Mouse (Mus musculus) heart, postnatal 10 days (tissue): Measurements from ENCODE around the gene Klhl34. TPM values are rescaled to one million over a fixed set of nuclear protein-coding genes. Genes with fewer than 3 reads are reported as not detected.
A peak's percentile ranks its signal among the peaks of the same experiment; 100 is the strongest.

Experiments
- DNase-seq, 2 experiments: peaks; one replicate each; pipeline ENCODE4 v3.0.0; 2021
- intact Hi-C: fragments of 180-260 bp; cut with DNase I; formaldehyde crosslinking; loops from one replicate; pipeline ENCODE4 v1.15.1; 2025
- total RNA-seq, 2 experiments: library from RNA; stranded (reverse); gene quantifications; 2 replicates each; pipeline ENCODE4 v1.2.3; 2021

Gene Klhl34
- 1 to 10 TPM; 1.8 to 2.5 TPM for total RNA-seq

DNA sequence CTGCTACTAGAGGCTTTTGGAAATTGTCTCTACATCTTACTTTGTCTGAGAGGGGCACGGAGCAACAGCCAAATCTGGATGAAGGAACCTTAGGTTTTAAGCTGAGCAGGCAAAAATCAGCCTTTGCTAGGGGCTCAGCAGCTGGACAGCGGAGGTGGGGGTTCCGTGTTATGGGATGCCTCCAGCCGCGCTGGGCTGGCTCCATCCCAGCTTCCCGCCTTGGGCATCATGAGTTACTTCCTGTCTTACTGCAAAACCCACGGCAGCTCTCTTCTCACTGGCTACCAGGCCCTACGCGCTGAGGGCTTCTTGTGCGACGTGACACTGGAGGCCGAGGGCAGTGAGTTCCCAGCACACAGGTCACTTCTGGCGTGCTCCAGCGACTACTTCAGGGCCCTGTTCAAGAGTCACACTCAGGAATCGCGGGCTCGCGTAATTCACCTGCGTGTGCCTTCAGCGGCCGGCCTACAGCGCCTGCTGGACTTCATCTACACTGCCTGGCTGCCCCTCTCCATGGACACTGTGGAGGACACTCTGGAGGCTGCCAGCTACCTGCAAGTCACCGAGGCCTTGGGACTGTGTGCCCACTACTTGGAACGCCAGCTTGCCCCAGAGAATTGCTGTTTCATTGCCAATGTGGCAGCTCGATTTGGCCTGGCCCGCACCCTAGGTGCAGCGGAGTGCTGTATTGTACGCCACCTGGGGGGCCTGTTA lies at the start of gene Klhl34:
Gene Klhl34, plus strand, starts transcription at position 229 of the 714 bp plus-strand sequence.
- intact Hi-C loops: no loop called here
- peak; percentile 8 to 23 for DNase-seq

DNA sequence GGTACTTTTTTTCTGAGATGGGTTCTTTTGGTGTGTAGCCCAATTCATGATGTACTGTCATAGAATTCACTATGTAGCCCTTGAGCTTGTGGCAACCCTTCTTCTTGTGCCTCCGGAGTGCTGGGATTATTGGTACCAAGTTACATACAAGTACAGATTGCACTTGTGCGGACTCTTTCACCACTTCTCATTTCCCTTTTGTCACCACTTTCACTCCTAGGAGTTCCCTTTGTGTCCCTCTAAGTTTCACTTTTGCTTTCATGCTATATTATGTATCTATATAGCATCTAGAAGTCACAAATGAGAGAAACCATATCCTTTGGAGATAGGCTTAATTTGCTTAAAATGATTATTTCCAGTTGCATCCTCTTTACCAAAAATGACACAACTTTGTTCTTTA lies 16.6 kb upstream of the Klhl34 start:
- intact Hi-C loops: no loop called here
- no peak for DNase-seq

DNA sequence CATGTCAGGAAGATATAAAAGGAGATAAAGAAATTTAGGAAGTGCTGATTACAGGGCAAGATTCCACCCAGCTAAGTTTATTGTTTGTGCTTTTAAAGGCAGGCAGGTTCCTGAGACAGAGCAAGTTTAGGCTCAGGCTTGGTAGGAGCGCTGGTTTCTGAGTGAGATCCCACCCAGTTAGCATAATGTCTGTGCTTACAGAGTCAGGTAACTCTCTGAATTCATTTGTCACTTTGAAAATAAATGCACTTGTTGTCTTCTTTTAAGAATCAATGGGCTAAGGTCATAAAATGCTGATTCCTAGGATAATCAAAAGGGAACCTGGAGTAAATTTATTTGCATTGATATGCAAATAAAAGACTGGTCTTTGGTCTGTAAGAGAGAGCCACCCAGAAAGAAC lies 8.5 kb upstream of the Klhl34 start:
- no peak for DNase-seq
- intact Hi-C loops: no loop called here

DNA sequence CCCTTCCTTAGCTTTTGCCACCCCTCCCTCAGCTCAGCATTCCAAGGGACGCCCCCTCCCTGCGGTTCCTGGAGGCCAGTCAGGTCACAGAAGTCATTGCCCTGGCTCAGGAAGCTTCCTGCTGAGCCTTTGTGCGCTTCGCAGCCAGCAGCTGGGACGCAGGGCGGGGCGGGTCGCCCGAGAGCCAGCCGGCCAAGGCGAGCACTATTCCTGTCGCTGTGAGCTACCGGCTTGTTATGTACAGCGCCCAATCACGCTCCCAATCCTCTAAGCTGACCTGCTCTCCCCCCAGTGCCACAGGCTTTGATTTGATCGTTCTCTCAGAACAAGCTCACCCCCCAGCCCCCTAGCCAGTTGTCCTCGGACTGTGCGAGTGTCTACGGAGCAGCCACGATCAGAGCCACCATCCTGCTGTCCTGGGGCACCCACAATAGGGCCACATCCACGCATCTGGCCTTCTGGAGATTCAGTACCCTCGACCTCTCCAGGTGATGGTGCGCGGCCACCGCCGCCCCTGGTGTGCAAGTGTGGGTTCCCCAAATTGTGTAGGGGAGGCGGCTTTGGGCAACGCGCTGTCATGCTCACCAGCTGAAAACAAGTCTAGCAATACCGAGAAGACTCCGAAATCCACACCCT lies 546 bp upstream of the Klhl34 start:
- intact Hi-C loops: no loop called here
- peak; percentile 38 to 57 for DNase-seq

DNA sequence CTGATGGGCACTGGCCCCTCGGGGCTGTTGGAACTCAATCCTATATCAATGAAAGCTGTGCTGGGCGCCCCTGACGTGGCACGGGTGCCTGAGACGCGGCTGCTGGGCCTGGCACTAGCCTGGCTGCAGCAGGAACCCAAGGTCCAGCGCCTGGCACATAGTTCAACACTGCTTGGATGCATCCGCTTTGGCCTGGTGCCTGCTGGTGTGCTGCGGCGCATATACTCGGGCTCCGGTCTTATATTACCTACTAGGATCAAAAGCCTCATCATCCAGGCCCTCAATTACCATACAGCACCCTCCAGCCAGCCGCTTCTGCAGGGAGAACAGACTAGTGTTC lies 656 bp downstream of the Klhl34 start:
- no peak for DNase-seq
- intact Hi-C loops: no loop called here

DNA sequence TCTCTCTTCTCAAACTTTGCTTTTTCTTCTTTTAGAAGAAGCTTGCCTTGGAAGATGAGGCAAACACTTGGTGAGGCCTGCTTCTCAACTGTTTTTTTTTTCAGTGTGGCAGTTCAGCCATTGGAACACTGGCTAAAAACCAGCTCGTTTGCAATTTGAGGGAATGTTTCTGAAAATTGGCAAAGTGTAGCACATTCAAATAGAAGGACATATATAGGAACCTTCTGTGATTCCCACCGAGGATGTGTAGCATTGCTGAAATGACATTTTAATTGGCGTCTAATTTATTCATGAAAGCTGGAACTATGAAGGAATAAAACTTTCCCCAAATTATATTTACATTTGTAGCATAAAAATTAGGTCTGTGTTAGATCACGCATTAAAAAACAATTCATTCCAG lies 11.7 kb downstream of the Klhl34 start:
- intact Hi-C loops: no loop called here
- DNase-seq: no peak

Other genes with a start within 250 kb of the Klhl34 start
- gene Yy2, start 249.4 kb upstream of the Klhl34 start, total RNA-seq: 1 to 10 TPM in 1 of 2 experiments, under 1 TPM in 1; 0.20 to 1.0 TPM
- gene Mbtps2, start 219.7 kb upstream of the Klhl34 start, total RNA-seq: 10 to 100 TPM; 15.9 to 17.2 TPM
- 100 to 1,000 TPM; 395 to 429 TPM for gene Smpx, start 119.5 kb upstream of the Klhl34 start, total RNA-seq
- under 1 TPM in 1 of 2 experiments, not detected in 1; 0.05 TPM for gene Cnksr2, start 224.9 kb downstream of the Klhl34 start, total RNA-seq